Mouse (Mus musculus) urinary bladder, postnatal 14 days (tissue): ENCODE measurements around the gene Fabp2.
"Not testable (repeated sequence)": the region's sequence is repeated elsewhere in the genome, so short reads cannot be mapped to it uniquely, and the experiment has no call there.

Experiments
- DNase-seq: peaks from one replicate; pipeline ENCODE4 v3.0.0; 2021; ENCODE audit warnings: low spot score

The Fabp2 gene

DNA sequence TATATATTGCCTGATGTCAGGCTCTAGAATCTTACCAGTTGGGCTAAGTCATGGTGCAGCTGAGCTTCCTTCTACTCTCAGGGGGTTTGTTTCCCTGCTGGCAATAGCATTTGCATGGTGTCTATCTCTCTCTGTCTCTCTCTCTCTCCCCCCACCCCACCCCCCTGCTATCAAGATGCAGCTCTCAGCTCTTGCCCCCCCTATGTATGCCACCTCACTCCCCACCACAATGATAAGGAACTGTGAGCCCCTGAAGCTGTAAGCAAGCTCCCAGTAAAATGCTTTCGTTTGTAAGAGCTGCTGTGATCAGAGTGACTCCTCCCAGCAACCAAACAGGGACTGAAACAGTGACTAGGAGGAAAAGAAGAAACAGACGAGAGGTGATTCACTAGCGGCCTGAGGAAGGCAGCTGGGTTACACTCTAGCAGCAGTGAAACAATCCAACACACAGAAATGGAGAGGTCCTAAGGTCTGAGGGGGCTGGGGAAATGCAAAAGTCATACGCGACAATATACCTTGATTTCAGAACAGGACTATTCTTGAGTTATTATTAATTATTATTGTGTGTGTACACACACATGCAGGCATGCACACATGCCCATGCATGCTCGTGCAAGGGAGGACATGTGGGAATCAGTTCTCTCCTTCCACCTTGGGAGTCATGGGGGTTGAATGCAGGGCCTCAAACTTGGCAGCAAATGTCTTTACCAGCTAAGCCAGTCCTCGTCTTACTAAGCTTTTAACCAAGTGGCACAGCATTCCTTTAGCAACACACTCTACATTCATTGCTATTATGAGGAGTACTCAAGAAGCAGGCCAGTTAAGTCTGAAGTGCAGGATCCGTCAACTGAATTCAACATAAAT lies 25.9 kb downstream of the Fabp2 start:
- peak; percentile 79 for DNase-seq

DNA sequence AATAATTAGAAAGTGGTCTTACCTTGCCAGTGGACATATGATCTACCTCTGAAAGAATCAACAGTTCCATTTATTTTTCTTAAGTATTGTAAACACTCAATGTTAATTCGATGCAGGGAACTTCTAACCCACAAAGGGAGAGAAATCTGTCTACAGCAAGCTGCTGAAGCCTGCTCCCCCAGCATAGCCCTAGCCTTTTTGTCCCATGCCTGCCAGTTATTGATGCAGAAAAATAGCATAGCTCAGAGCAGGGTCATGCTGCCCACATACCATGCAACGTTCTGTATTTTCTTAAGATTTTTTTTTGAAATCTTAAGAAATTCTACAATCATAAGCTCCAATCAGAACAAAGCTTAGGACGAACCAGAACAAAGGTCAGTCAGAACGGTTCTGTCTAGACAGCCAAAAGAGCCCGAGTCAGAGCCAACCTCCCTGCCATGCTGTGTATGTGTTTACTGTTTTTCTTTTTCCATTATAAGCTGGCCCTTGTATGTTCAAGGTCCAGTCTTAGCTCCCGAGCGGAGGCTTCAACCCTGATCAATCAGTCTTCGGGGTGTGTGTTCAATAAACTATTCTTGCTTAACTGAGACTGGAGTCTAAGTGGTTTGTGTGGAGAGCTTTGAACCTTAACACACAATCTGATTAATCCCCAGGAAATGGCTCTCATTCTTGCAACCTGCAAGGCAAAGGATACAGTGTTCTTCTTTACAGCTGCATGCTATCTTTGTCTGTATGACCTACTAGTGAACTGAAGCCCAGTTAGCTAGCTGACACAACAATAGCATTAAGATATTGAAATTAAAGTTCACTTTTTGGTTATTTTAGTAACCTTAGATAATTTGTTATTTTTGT lies 27.0 kb downstream of the Fabp2 start:
- no peak for DNase-seq

DNA sequence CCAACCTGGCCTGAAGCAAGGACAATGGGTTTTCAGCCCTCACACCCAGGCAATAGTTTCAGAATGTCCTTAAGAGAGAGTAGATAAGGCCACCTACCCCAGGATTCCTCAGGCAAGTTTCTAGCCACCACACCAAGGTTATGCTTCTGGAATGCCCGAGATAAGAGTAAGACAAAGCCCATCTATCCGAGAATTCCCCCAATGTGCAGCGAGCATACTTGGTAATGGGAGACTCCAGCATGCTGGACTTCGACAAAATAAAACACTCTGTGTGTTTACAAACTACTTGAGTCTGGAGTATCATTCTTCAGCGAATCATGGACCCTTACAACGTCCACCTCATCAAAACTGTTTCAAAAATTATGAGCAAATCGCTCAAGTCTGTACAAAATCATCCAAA lies 28.3 kb downstream of the Fabp2 start:
- DNase-seq = no peak

DNA sequence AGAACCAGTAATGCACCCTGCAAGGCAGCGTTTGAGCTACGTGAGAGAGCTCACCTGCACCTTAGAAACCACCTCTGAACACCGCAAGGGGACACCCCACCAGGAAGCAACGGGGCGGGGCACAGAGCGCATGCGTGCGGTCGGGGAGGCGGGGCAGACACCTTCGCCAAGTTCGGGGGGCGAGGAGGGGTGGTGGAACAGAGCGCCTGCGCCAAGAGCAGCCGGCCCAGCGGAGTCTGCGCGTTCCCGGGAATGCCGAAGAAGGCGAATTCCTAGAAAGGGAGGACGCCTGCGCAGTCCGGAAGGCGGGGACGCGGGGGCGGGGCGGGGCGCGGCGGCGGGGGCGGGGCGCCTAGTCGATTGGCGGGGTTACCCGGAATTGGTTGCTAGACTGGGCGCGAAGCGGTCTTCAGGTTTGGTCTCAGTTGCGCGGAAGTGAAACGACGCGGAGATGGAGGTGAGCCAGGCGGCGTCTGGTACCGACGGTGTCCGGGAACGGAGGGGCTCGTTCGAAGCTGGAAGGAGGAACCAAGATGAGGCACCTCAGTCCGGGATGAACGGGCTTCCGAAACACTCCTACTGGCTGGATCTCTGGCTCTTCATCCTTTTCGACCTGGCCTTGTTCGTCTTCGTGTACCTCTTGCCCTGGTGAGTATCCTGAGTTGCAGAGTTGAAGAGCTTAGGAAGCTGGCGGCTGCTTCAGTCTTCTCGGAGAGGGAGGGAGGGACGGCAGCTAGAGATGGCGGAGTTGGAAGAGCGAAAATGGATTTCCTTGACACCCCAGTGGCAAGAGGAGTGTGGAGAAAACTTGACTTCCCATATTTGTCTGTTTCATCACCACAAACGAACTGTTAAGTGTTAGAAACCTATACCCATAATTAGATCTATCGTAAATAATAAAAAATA lies 29.4 kb downstream of the Fabp2 start, which contains the start of gene 1810037I17Rik:
Gene 1810037I17Rik, plus strand, starts transcription at position 195 of the 906 bp plus-strand sequence.
- DNase-seq = peak; percentile 98

DNA sequence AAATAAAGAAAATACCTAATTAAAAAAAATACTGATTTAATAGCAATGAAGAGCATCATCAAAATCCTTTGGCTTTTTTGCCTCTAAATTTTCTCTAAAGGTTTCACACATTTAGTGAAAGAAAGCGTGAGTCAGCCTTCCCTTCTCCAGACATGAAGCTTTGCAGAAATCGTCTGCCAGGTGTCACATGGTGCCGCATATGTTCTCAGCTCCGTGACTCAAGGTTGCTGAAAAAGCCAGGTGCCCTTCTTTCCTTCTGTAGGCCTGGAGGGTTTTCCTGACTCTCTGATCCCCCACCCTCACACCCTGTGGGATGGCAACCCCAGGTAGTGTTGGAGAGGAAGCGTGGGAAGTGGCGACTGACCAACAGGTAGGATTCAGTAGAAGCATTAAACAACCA lies 34.9 kb downstream of the Fabp2 start:
- no peak for DNase-seq

DNA sequence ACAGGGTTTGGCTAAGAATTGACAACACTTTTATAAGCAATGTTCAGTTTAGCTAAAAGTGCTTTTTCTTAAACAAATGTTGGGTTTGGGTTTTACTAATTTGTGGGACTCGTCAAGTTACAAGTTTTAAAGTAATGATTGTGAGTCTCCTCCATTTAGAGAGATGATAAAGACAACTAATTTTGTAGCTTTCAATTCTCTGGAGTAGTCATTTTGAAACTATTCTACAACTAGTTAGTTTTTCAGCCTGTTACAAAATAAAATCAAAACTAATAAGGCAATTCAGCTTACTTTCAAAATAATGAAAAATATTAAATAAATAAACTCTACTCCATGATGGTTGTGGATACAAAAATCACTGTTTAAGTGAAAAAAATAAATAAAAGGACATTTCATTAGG lies 37.6 kb downstream of the Fabp2 start:
- no peak for DNase-seq

DNA sequence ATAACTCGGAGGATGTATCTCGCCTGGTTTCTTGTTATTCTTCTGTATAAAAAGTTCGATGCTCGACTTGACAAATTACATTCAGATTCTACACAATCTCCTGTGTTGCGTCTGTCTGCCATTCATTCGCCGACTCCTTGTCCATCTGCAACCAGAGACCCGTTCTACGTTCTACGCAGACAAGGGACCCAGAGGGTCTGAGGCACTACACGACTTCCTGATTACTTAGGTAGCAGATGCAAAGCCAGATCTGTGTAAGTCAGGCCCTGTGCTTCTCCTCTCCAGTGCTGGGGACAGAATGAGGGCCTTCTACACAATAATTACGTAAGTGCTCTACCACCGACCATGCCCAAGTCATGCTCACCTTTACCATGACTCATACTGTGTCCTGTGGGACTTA lies 42.3 kb downstream of the Fabp2 start:
- not testable (repeated sequence) for DNase-seq

DNA sequence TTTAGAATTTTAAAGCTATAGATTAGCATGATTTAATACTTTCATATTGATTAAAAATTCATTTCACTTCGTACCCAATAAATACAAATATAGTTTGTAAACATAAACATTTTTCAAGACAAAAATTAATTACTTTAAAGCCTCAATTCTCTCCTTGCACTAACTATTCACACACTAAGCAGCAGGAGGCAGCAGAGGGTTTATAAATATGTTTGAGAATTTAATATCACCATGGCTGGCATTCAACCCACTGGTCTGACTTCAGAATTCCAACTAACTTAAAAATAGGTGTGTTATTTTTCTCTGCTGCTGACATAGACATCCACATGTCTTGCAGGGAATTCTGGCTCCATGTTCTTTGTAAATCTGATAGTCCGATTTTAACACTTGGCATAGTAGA lies 44.3 kb downstream of the Fabp2 start:
- DNase-seq = peak; percentile 42

DNA sequence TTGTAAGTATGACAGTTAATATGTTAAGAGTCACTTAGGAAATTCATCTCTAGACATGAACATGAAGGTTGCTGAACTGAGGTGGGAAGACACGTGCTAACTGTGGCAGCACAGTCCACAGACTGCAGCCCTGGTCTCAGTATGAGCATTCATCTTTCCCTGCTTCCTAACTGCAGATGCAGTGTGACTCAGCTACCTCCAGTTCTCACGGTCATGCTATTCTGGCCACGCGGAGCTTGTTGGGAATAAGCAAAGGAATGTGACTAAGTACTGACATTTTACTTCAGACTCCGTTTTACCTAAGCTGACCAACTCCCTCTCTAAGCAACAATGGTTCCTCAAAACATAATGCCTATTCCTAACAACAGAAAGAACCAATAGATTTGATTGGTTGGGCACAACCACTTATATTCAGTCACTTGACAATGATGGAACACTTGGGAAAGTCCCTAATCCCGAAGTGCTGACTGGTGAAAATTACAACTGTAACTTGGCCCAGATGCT lies 48.6 kb downstream of the Fabp2 start:
- DNase-seq = no peak
